Mouse (Mus musculus): ENCODE measurements around the gene Tvp23b. TPM values are rescaled to one million over a fixed set of nuclear protein-coding genes. Genes with fewer than 3 reads are reported as not detected.

Gene Tvp23b
- polyA plus RNA-seq, 1 experiment from 2014 or later = 76.7 TPM

- Histone ChIP-seq H3K27me3 (replicated peaks) (no peaks in the 10 kb centered on the region), H3K36me3 (no peaks in the 10 kb centered on the region), H3K4me1 (no peaks in the 10 kb centered on the region), H3K4me2 (no peak overlapping the region), H3K9me3 (no peaks in the 10 kb centered on the region), H3K27ac (no peak overlapping the region), H3K9ac (no peak overlapping the region), H3K4me3 (replicated peaks) (no peak overlapping the region)
- 86% methylated on average over 5 of the region's 5 CpGs for WGBS
- ATAC-seq (ENCODE audit: insufficient read depth, low FRiP score, low read depth) = no peak
These were observed 75.9 kb downstream of the Tvp23b start for GRCm38 (mm10) chr11:62955186-62955585.

- Histone ChIP-seq H3K4me1 (no peaks in the 10 kb centered on the region), H3K9ac (no peak overlapping the region), H3K36me3 (no peaks in the 10 kb centered on the region), H3K9me3 (no peaks in the 10 kb centered on the region), H3K4me2 (no peak overlapping the region), H3K27ac (no peak overlapping the region), H3K4me3 (replicated peaks) (no peak overlapping the region), H3K27me3 (replicated peaks) (no peaks in the 10 kb centered on the region)
- no peak for ATAC-seq (ENCODE audit: insufficient read depth, low FRiP score, low read depth)
- WGBS = 47% methylated on average over 6 of the region's 6 CpGs
These were observed 76.5 kb downstream of the Tvp23b start for GRCm38 (mm10) chr11:62955776-62956175.

GRCm38 (mm10) chr11:62957626-62958180 is 78.4 kb downstream of the Tvp23b start:
- Histone ChIP-seq H3K36me3 (no peaks in the 10 kb centered on the region), H3K27ac (no peak overlapping the region), H3K4me2 (no peak overlapping the region), H3K4me3 (replicated peaks) (no peak overlapping the region), H3K27me3 (replicated peaks) (no peaks in the 10 kb centered on the region), H3K9me3 (no peaks in the 10 kb centered on the region), H3K4me1 (no peaks in the 10 kb centered on the region), H3K9ac (no peak overlapping the region)
- no peak for ATAC-seq (ENCODE audit: insufficient read depth, low FRiP score, low read depth)
- WGBS = 82% methylated on average over 8 of the region's 8 CpGs

DNA sequence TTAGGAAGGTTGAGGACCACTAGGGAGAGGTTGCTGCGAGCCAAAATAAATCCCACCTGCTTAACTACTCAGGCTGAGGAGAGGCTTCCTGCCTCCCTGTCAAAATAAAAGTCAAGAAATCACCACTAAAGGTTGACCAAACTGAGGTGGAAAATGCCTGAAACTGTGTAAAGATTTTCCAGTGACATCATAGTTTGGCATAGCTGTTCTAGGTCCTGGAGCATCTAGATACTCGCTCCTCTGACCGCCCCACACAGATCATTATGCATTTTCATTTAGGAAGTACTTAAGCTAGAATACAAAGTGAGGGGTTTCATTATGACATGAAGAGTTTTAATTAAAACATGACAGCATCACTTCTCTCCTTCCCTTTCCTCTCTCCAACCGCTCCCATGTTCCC is 84.0 kb downstream of the Tvp23b start:
- ATAC-seq (ENCODE audit: insufficient read depth, low FRiP score, low read depth) = no peak
- Histone ChIP-seq H3K4me1 (peaks cover 7% of the 10 kb centered on the region), H3K9me3 (no peaks in the 10 kb centered on the region), H3K4me2 (no peak overlapping the region), H3K4me3 (replicated peaks) (no peak overlapping the region), H3K27me3 (replicated peaks) (no peaks in the 10 kb centered on the region), H3K36me3 (no peaks in the 10 kb centered on the region), H3K27ac (no peak overlapping the region), H3K9ac (no peak overlapping the region)
- 72% methylated on average over 4 of the region's 4 CpGs for WGBS

DNA sequence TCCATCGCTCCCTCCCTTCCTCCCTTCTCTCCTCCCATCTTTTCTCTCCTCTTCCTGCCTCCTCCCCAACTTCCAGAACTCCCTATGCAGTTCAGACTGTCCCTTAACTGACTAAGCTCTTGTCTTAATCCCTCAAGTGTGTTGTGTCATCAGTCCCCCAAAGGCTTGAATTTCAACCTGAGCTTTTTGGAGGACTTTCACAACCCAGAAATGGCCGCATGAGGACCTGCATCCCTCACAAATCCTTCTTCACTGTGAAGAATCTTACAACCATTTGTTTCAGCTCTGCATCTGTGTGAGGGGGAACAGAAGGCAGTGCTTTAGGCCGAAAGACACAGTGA is 87.1 kb downstream of the Tvp23b start:
- ATAC-seq (ENCODE audit: insufficient read depth, low FRiP score, low read depth) = no peak
- no peaks in the 10 kb centered on the region for H3K36me3 ChIP-seq
- WGBS = 44% methylated on average over 3 of the region's 3 CpGs
- no peak overlapping the region for H3K9ac ChIP-seq
- H3K27me3 ChIP-seq (replicated peaks) = no peaks in the 10 kb centered on the region
- peak overlapping the region; percentile 20; the same call in 1 of the 2 replicates for H3K4me3 ChIP-seq (replicated peaks)
- peak overlapping the region; percentile 49 for H3K4me2 ChIP-seq
- peaks cover 7% of the 10 kb centered on the region for H3K4me1 ChIP-seq
- no peaks in the 10 kb centered on the region for H3K9me3 ChIP-seq
- H3K27ac ChIP-seq = peak overlapping the region; percentile 96

Other genes starting within 250 kb of the Tvp23b start
- gene Lrrc75a, start 230.9 kb upstream of the Tvp23b start, polyA plus RNA-seq (2015; fragmentation: Nextera tagmentation; extraction: Ambion mirVana) = 10.0 and 10.5 TPM in 2 replicates
- gene Mmgt2, start 230.8 kb upstream of the Tvp23b start, polyA plus RNA-seq (2015; fragmentation: Nextera tagmentation; extraction: Ambion mirVana) = 47.0 and 50.6 TPM in 2 replicates
- gene Zfp287, start 147.6 kb upstream of the Tvp23b start, polyA plus RNA-seq (2015; fragmentation: Nextera tagmentation; extraction: Ambion mirVana) = 6.7 and 7.2 TPM in 2 replicates
- not detected in 2 replicates for gene Gm10428, start 126.4 kb upstream of the Tvp23b start, polyA plus RNA-seq (2015; fragmentation: Nextera tagmentation; extraction: Ambion mirVana)
- gene Zfp286, start 90.0 kb upstream of the Tvp23b start, polyA plus RNA-seq (2015; fragmentation: Nextera tagmentation; extraction: Ambion mirVana) = 14.9 and 15.3 TPM in 2 replicates
- gene Trim16, start 59.2 kb upstream of the Tvp23b start, polyA plus RNA-seq (2015; fragmentation: Nextera tagmentation; extraction: Ambion mirVana) = 13.8 and 15.6 TPM in 2 replicates
- 0.33 and 0.41 TPM in 2 replicates for gene Fbxw10, start 32.4 kb upstream of the Tvp23b start, polyA plus RNA-seq (2015; fragmentation: Nextera tagmentation; extraction: Ambion mirVana)
- 0.19 and 0.26 TPM in 2 replicates for gene Cdrt4, start 71.7 kb downstream of the Tvp23b start, polyA plus RNA-seq (2015; fragmentation: Nextera tagmentation; extraction: Ambion mirVana)
- not detected in 2 replicates for gene Tekt3, start 182.2 kb downstream of the Tvp23b start, polyA plus RNA-seq (2015; fragmentation: Nextera tagmentation; extraction: Ambion mirVana)
- gene Pmp22, start 249.5 kb downstream of the Tvp23b start, polyA plus RNA-seq (2015; fragmentation: Nextera tagmentation; extraction: Ambion mirVana) = 148 and 165 TPM in 2 replicates

All from stomach, embryonic 15.5 days (tissue).